In genomic region chr4:99206356-99206755, GRCm38 (mm10) we compare ENCODE assay signal across 14 mouse cellular contexts.
"Had no signal": no experiment of that assay in that cellular context is flagged by ENCODE, and none has a peak within 500 bp of the region (broad histone marks: within the 10 kb centered on the region; RNA-seq: fewer than 3 reads in every experiment).

No protein-coding gene starts in this region.

- H3K27ac ChIP-seq: kidney, embryonic 15.5 days; limb, embryonic 15.5 days; liver, embryonic 12.5 days; midbrain, embryonic 13.5 days; stomach, postnatal 0 days had no signal

- H3K4me2 ChIP-seq: kidney, embryonic 15.5 days; limb, embryonic 15.5 days; liver, embryonic 12.5 days; midbrain, embryonic 13.5 days had no signal

- ATAC-seq: liver, embryonic 12.5 days; midbrain, embryonic 13.5 days had no signal

- DNase-seq: kidney, adult 2 months; kidney, postnatal 14 days; layer of hippocampus, adult 9-11 months; layer of hippocampus, postnatal 36 days; left cerebral cortex, postnatal 4 days; lung, adult 18-20 months; right cerebral cortex, postnatal 4 days; thymus, adult 18-20 months; thymus, postnatal 14 days had no signal

- H3K4me1 ChIP-seq: limb, embryonic 15.5 days; midbrain, embryonic 13.5 days had no signal

- H3K36me3 ChIP-seq: kidney, embryonic 15.5 days; limb, embryonic 15.5 days; liver, embryonic 12.5 days; midbrain, embryonic 13.5 days had no signal

- H3K9me3 ChIP-seq: kidney, embryonic 15.5 days; limb, embryonic 15.5 days; liver, embryonic 12.5 days; midbrain, embryonic 13.5 days had no signal

- H3K4me3 ChIP-seq: kidney, embryonic 15.5 days; limb, embryonic 15.5 days; liver, embryonic 12.5 days; midbrain, embryonic 13.5 days had no signal

- H3K27me3 ChIP-seq: kidney, embryonic 15.5 days; limb, embryonic 15.5 days; liver, embryonic 12.5 days; midbrain, embryonic 13.5 days had no signal

- H3K9ac ChIP-seq: kidney, embryonic 15.5 days; limb, embryonic 15.5 days; liver, embryonic 12.5 days; midbrain, embryonic 13.5 days had no signal
